Comparison of ENCODE assay signal across 17 mouse cellular contexts in genomic region chr13:20601421-20601820, GRCm38 (mm10).
DNase-seq lines count a peak whose midpoint lies in the region; ATAC-seq and TF ChIP-seq lines count a peak whose summit lies in the region.
"Had no signal": no experiment of that assay in that cellular context is flagged by ENCODE, and none has a peak within 500 bp of the region (broad histone marks: within the 10 kb centered on the region; RNA-seq: fewer than 3 reads in every experiment).

No protein-coding gene starts in this region.

- WGBS in forebrain, postnatal 0 days = 43% methylated on average over 1 of the region's 1 CpGs
- WGBS in forebrain, embryonic 12.5 days = 88% methylated on average over 1 of the region's 1 CpGs
- WGBS in hindbrain, embryonic 13.5 days = 87% methylated on average over 1 of the region's 1 CpGs

- no peak for TF ChIP-seq CTCF in forebrain, postnatal 0 days (IDR thresholded peaks at IDR 0.05; ENCODE audit: low read depth)
- TF ChIP-seq CTCF in left cerebral cortex, adult 2 months (IDR thresholded peaks at IDR 0.05) = no peak

- intact Hi-C loops in left cerebral cortex, adult 2 months (cut with DNase I) = loop anchor here (2.0 to 5.0 kb wide), 2 partner anchors 63 to 294 kb away; no protein-coding TSS in a partner anchor
- intact Hi-C loops in left cerebral cortex, postnatal 14 days (cut with DNase I) = loop anchor here (5.0 to 10.0 kb wide), 3 partner anchors 129 to 433 kb away; no protein-coding TSS in a partner anchor

- no peaks in the 10 kb centered on the region for H3K27me3 ChIP-seq in forebrain, postnatal 0 days (ENCODE audit: insufficient read depth, low read length)
- H3K27me3 ChIP-seq in forebrain, embryonic 12.5 days = no peaks in the 10 kb centered on the region
- no peaks in the 10 kb centered on the region for H3K27me3 ChIP-seq in hindbrain, embryonic 13.5 days
- H3K27me3 ChIP-seq: embryonic facial prominence, embryonic 12.5 days; forebrain, embryonic 15.5 days had no signal

- no peaks in the 10 kb centered on the region for H3K9me3 ChIP-seq in forebrain, postnatal 0 days (ENCODE audit: low read length)
- H3K9me3 ChIP-seq in forebrain, embryonic 12.5 days = no peaks in the 10 kb centered on the region
- no peaks in the 10 kb centered on the region for H3K9me3 ChIP-seq in hindbrain, embryonic 13.5 days
- H3K9me3 ChIP-seq: embryonic facial prominence, embryonic 10.5 days; embryonic facial prominence, embryonic 12.5 days; forebrain, embryonic 15.5 days had no signal

- no peak overlapping the region for H3K4me3 ChIP-seq in forebrain, postnatal 0 days (ENCODE audit: low read depth, low read length)
- H3K4me3 ChIP-seq in forebrain, embryonic 12.5 days (replicated peaks) = no peak overlapping the region
- H3K4me3 ChIP-seq in left cerebral cortex, adult 2 months = no peak overlapping the region
- no peak overlapping the region for H3K4me3 ChIP-seq in hindbrain, embryonic 13.5 days
- H3K4me3 ChIP-seq: embryonic facial prominence, embryonic 10.5 days; embryonic facial prominence, embryonic 12.5 days; forebrain, embryonic 15.5 days had no signal

- ATAC-seq in forebrain, postnatal 0 days = peak; percentile 69
- ATAC-seq in forebrain, embryonic 12.5 days (ENCODE audit: low FRiP score) = no peak
- ATAC-seq in hindbrain, embryonic 13.5 days (ENCODE audit: low FRiP score) = no peak
- ATAC-seq: forebrain, embryonic 15.5 days had no signal

- no peak for DNase-seq in forebrain, postnatal 0 days
- DNase-seq in left cerebral cortex, adult 2 months (ENCODE audit: extremely low spot score in 1 of 2, low spot score in 2 of 2) = no peak
- no peak for DNase-seq in left cerebral cortex, postnatal 14 days (ENCODE audit: low spot score in 2 of 2)
- peak; percentile 45 for DNase-seq in telencephalon, adult 2 months (ENCODE audit: low read depth, low spot score)
- DNase-seq: adrenal gland, adult 2 months; adrenal gland, postnatal 10 days; adrenal gland, postnatal 25 days; cerebellum, adult 11-12 months; cerebellum, adult 2 months; cerebellum, adult 9-10 months; cerebellum, postnatal 10 days; cerebellum, postnatal 25 days had no signal

- no peak overlapping the region for H3K27ac ChIP-seq in forebrain, postnatal 0 days (ENCODE audit: low read depth, low read length)
- no peak overlapping the region for H3K27ac ChIP-seq in forebrain, embryonic 12.5 days
- peak overlapping the region; percentile 69 for H3K27ac ChIP-seq in left cerebral cortex, adult 2 months
- no peak overlapping the region for H3K27ac ChIP-seq in hindbrain, embryonic 13.5 days
- H3K27ac ChIP-seq: embryonic facial prominence, embryonic 10.5 days; embryonic facial prominence, embryonic 12.5 days had no signal

- H3K4me2 ChIP-seq in forebrain, postnatal 0 days (ENCODE audit: low read depth) = no peak overlapping the region
- H3K4me2 ChIP-seq in forebrain, embryonic 12.5 days = no peak overlapping the region
- no peak overlapping the region for H3K4me2 ChIP-seq in hindbrain, embryonic 13.5 days
- H3K4me2 ChIP-seq: embryonic facial prominence, embryonic 12.5 days; forebrain, embryonic 15.5 days had no signal

- H3K36me3 ChIP-seq in forebrain, postnatal 0 days (ENCODE audit: insufficient read depth) = peaks cover 17% of the 10 kb centered on the region; the same call in 1 of the 2 replicates
- H3K36me3 ChIP-seq in forebrain, embryonic 12.5 days (replicated peaks) = 0 out of 2 replicates have a peak, but pooled peaks cover 5% of the 10 kb centered on the region
- peaks cover 23% of the 10 kb centered on the region for H3K36me3 ChIP-seq in hindbrain, embryonic 13.5 days
- H3K36me3 ChIP-seq: embryonic facial prominence, embryonic 10.5 days; embryonic facial prominence, embryonic 12.5 days had no signal

- no peak overlapping the region for H3K9ac ChIP-seq in forebrain, postnatal 0 days
- no peak overlapping the region for H3K9ac ChIP-seq in forebrain, embryonic 12.5 days
- no peak overlapping the region for H3K9ac ChIP-seq in hindbrain, embryonic 13.5 days
- H3K9ac ChIP-seq: embryonic facial prominence, embryonic 12.5 days; forebrain, embryonic 15.5 days had no signal

- H3K4me1 ChIP-seq in forebrain, postnatal 0 days (ENCODE audit: insufficient read depth) = no peaks in the 10 kb centered on the region
- H3K4me1 ChIP-seq in forebrain, embryonic 12.5 days = peaks cover 4% of the 10 kb centered on the region
- no peaks in the 10 kb centered on the region for H3K4me1 ChIP-seq in hindbrain, embryonic 13.5 days (replicated peaks)
- H3K4me1 ChIP-seq: embryonic facial prominence, embryonic 12.5 days had no signal
